Mouse (Mus musculus) myocyte (in vitro differentiated cells): ENCODE results near the gene Sdk2.

Experiments
- CEBPB ChIP-seq: IDR thresholded peaks from 2 replicates; pipeline ENCODE4 v1.6.1; 2011; ENCODE audit warnings: mild to moderate bottlenecking, moderate library complexity; ENCODE audit not compliant: poor library complexity, insufficient read depth, severe bottlenecking
- E2F4 ChIP-seq: IDR thresholded peaks from one replicate; pipeline ENCODE4 v1.6.1; 2011; ENCODE audit warnings: mild to moderate bottlenecking, control low read depth, moderate library complexity; ENCODE audit not compliant: insufficient read depth
- MAX ChIP-seq: IDR thresholded peaks from one replicate; pipeline ENCODE4 v1.6.1; 2011; ENCODE audit warnings: low read depth, mild to moderate bottlenecking, control low read depth
- MYOD1 ChIP-seq, 3 experiments: IDR thresholded peaks; one replicate each; pipeline ENCODE4 v1.6.1; 2011; ENCODE audit warnings: control low read depth in 2 of 3, low read depth in 2 of 3, mild to moderate bottlenecking in 2 of 3, moderate library complexity in 1 of 3; ENCODE audit not compliant: insufficient read length in 2 of 3, control insufficient read depth in 1 of 3
- MYOG ChIP-seq, 3 experiments: IDR thresholded peaks; one replicate each; pipeline ENCODE4 v1.6.1; 2011; ENCODE audit warnings: control low read depth in 2 of 3, low read depth in 2 of 3, mild to moderate bottlenecking in 2 of 3; ENCODE audit not compliant: insufficient read length in 2 of 3, control insufficient read depth in 1 of 3, insufficient read depth in 1 of 3
- POLR2A ChIP-seq: IDR thresholded peaks from one replicate; pipeline ENCODE4 v1.6.1; 2011; ENCODE audit warnings: low read depth, mild to moderate bottlenecking, control low read depth, moderate library complexity; ENCODE audit not compliant: insufficient read length
- POLR2AphosphoS2 ChIP-seq: IDR thresholded peaks from one replicate; pipeline ENCODE4 v1.6.1; 2011; ENCODE audit warnings: low read depth, control low read depth; ENCODE audit not compliant: insufficient read length
- TCF12 ChIP-seq: IDR thresholded peaks from one replicate; pipeline ENCODE4 v1.6.1; 2011; ENCODE audit warnings: mild to moderate bottlenecking, control low read depth; ENCODE audit not compliant: poor library complexity, insufficient read depth, severe bottlenecking
- TCF3 ChIP-seq: IDR thresholded peaks from one replicate; pipeline ENCODE4 v1.6.1; 2011; ENCODE audit warnings: low read depth, control low read depth; ENCODE audit not compliant: insufficient read length
- USF1 ChIP-seq: IDR thresholded peaks from one replicate; pipeline ENCODE4 v1.6.1; 2011; ENCODE audit warnings: low read depth, mild to moderate bottlenecking, control low read depth, moderate library complexity

DNA sequence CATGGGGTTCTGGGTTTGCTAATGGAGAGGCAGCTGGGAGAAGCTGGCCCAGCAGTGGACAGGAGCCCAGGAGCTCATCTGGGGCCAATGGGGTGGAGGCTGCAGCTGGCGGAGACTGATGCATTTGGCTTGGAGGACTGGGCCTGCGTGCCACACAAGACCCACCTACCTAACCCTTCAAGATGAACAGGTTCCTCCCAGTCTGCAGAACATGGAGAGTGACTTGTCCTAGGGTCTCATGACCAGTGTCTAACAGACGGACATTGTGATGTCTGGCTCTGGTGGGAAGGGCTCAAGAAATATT is 91.2 kb downstream of the Sdk2 start:
- TF ChIP-seq TCF3 (no peak), USF1 (no peak), POLR2A (no peak), E2F4 (no peak), MYOG (IDR thresholded peaks at IDR 0.05; ENCODE audit: control insufficient read depth in 1 of 3, insufficient read depth in 1 of 3, insufficient read length in 2 of 3, low read depth in 2 of 3) (no peak), MAX (no peak), POLR2AphosphoS2 (no peak), CEBPB (no peak), TCF12 (no peak), MYOD1 (IDR thresholded peaks at IDR 0.05; ENCODE audit: control insufficient read depth in 1 of 3, insufficient read length in 2 of 3, low read depth in 2 of 3) (no peak)
